Mouse (Mus musculus) MEL (cell line): ENCODE results near the gene Sgf29. TPM values are rescaled to one million over a fixed set of nuclear protein-coding genes. Genes with fewer than 3 reads are reported as not detected.

Source experiments
- DNase-seq: peaks from one replicate; pipeline ENCODE4 v3.0.0; 2011; ENCODE audit warnings: low read depth, low spot score
- H3K27ac ChIP-seq: 2 replicates; pipeline ENCODE4 v1.5.1; 2012; ENCODE audit warnings: low read depth, mild to moderate bottlenecking, control low read depth, low read length, moderate library complexity; ENCODE audit not compliant: control insufficient read depth
- H3K27me3 ChIP-seq, 2 experiments: fragments of 150-350 bp in 1 of 2; sonication (generic) in 1 of 2; 2 replicates each; pipeline ENCODE4 v1.6.1; 2012; ENCODE audit warnings: low read length in 2 of 2, mild to moderate bottlenecking in 2 of 2, improper control_type of control experiment in 1 of 2, moderate library complexity in 1 of 2; ENCODE audit not compliant: insufficient read depth in 2 of 2, control insufficient read depth in 1 of 2
- H3K36me3 ChIP-seq, 2 experiments: 2 replicates each; pipeline ENCODE4 v1.6.1; 2012 to 2014; ENCODE audit warnings: low read length in 2 of 2, improper control_type of control experiment in 1 of 2, inconsistent platforms in 1 of 2, mild to moderate bottlenecking in 1 of 2; ENCODE audit not compliant: insufficient read depth in 2 of 2, control insufficient read depth in 1 of 2
- H3K4me1 ChIP-seq, 2 experiments: fragments of 150-350 bp in 1 of 2; sonication (generic) in 1 of 2; 2 replicates each; pipeline ENCODE4 v1.6.1; 2012; ENCODE audit warnings: low read length in 2 of 2, improper control_type of control experiment in 1 of 2, mild to moderate bottlenecking in 1 of 2; ENCODE audit not compliant: insufficient read depth in 2 of 2, control insufficient read depth in 1 of 2
- H3K4me3 ChIP-seq, 2 experiments: fragments of 150-350 bp in 1 of 2; sonication (generic) in 1 of 2; 2 replicates each; pipeline ENCODE4 v1.5.1; 2012; ENCODE audit warnings: low read depth in 2 of 2, low read length in 2 of 2, mild to moderate bottlenecking in 2 of 2, moderate library complexity in 2 of 2, control low read depth in 1 of 2, improper control_type of control experiment in 1 of 2; ENCODE audit not compliant: control insufficient read depth in 1 of 2, insufficient read depth in 1 of 2
- H3K79me2 ChIP-seq: 2 replicates; pipeline ENCODE4 v1.6.1; 2012; ENCODE audit warnings: mild to moderate bottlenecking, low read length, moderate library complexity; ENCODE audit not compliant: control insufficient read depth, poor library complexity, insufficient read depth
- H3K9ac ChIP-seq: 2 replicates; pipeline ENCODE4 v1.6.1; 2012; ENCODE audit warnings: low read depth, mild to moderate bottlenecking, control low read depth, low read length, moderate library complexity; ENCODE audit not compliant: control insufficient read depth, poor library complexity, severe bottlenecking
- H3K9me3 ChIP-seq: fragments of 150-350 bp; sonication (generic); replicated peaks from 2 replicates; pipeline ENCODE4 v1.6.1; 2012; ENCODE audit warnings: mild to moderate bottlenecking, low read length, improper control_type of control experiment, moderate library complexity; ENCODE audit not compliant: insufficient read depth
- BHLHE40 ChIP-seq: IDR thresholded peaks from 2 replicates; pipeline ENCODE4 v1.6.1; 2012; ENCODE audit warnings: low read depth, mild to moderate bottlenecking, inconsistent platforms, low read length, improper control_type of control experiment, borderline replicate concordance
- CHD1 ChIP-seq: IDR thresholded peaks from 2 replicates; pipeline ENCODE4 v1.6.1; 2012; ENCODE audit warnings: low read depth, mild to moderate bottlenecking, inconsistent platforms, low read length, improper control_type of control experiment
- CHD2 ChIP-seq: IDR thresholded peaks from 2 replicates; pipeline ENCODE4 v1.6.1; 2011; ENCODE audit warnings: low read length, improper control_type of control experiment
- E2F4 ChIP-seq: IDR thresholded peaks from 2 replicates; pipeline ENCODE4 v1.6.1; 2011; ENCODE audit warnings: low read depth, low read length, improper control_type of control experiment, borderline replicate concordance
- EP300 ChIP-seq, 2 experiments: IDR thresholded peaks; 2 replicates each; pipeline ENCODE4 v1.6.1; 2011; ENCODE audit warnings: improper control_type of control experiment in 2 of 2, low read length in 2 of 2, low read depth in 1 of 2, mild to moderate bottlenecking in 1 of 2
- ETS1 ChIP-seq: IDR thresholded peaks from 2 replicates; pipeline ENCODE4 v1.6.1; 2012; ENCODE audit warnings: low read depth, mild to moderate bottlenecking, inconsistent platforms, low read length, improper control_type of control experiment, moderate library complexity
- GABPA ChIP-seq: IDR thresholded peaks from 2 replicates; pipeline ENCODE4 v1.6.1; 2012; ENCODE audit warnings: low read depth, mild to moderate bottlenecking, inconsistent platforms, low read length, improper control_type of control experiment, moderate library complexity
- GATA1 ChIP-seq: IDR thresholded peaks from 2 replicates; pipeline ENCODE4 v1.6.1; 2011; ENCODE audit warnings: low read depth, low read length, improper control_type of control experiment
- HCFC1 ChIP-seq: IDR thresholded peaks from 2 replicates; pipeline ENCODE4 v1.6.1; 2012; ENCODE audit warnings: low read depth, mild to moderate bottlenecking, inconsistent platforms, low read length, improper control_type of control experiment, moderate library complexity
- JUND ChIP-seq: IDR thresholded peaks from 2 replicates; pipeline ENCODE4 v1.6.1; 2011; ENCODE audit warnings: low read depth, mild to moderate bottlenecking, improper control_type of control experiment, low read length
- KAT2A ChIP-seq: conservative IDR thresholded peaks from 2 replicates; pipeline ENCODE4 v1.6.1; 2012; ENCODE audit warnings: low read depth, low read length, improper control_type of control experiment, inconsistent platforms
- MAFK ChIP-seq: IDR thresholded peaks from 2 replicates; pipeline ENCODE4 v1.6.1; 2011; ENCODE audit warnings: low read depth, mild to moderate bottlenecking, low read length, improper control_type of control experiment, borderline replicate concordance
- MAX ChIP-seq: IDR thresholded peaks from 2 replicates; pipeline ENCODE4 v1.6.1; 2011; ENCODE audit warnings: low read length, improper control_type of control experiment
- MAZ ChIP-seq: IDR thresholded peaks from 2 replicates; pipeline ENCODE4 v1.6.1; 2012; ENCODE audit warnings: low read depth, mild to moderate bottlenecking, inconsistent platforms, low read length, improper control_type of control experiment
- MEF2A ChIP-seq: IDR thresholded peaks from 2 replicates; pipeline ENCODE4 v1.6.1; 2014; ENCODE audit warnings: low read depth, mild to moderate bottlenecking, inconsistent platforms, low read length, improper control_type of control experiment; ENCODE audit not compliant: poor library complexity, insufficient replicate concordance, severe bottlenecking; ENCODE audit errors: extremely low read depth
- MXI1 ChIP-seq: IDR thresholded peaks from 2 replicates; pipeline ENCODE4 v1.6.1; 2011; ENCODE audit warnings: mild to moderate bottlenecking, low read depth, low read length, improper control_type of control experiment
- MYB ChIP-seq: IDR thresholded peaks from 2 replicates; pipeline ENCODE4 v1.6.1; 2011; ENCODE audit warnings: mild to moderate bottlenecking, low read depth, low read length, improper control_type of control experiment
- MYC ChIP-seq: IDR thresholded peaks from 2 replicates; pipeline ENCODE4 v1.6.1; 2011; ENCODE audit warnings: low read depth, mild to moderate bottlenecking, low read length, improper control_type of control experiment, moderate library complexity
- NELFE ChIP-seq: IDR thresholded peaks from 2 replicates; pipeline ENCODE4 v1.6.1; 2011; ENCODE audit warnings: low read depth, low read length, improper control_type of control experiment
- POLR2A ChIP-seq, 2 experiments: IDR thresholded peaks; 2 replicates each; pipeline ENCODE4 v1.6.1; 2011 to 2012; ENCODE audit warnings: low read length in 2 of 2, mild to moderate bottlenecking in 2 of 2, control low read depth in 1 of 2, improper control_type of control experiment in 1 of 2, low read depth in 1 of 2, moderate library complexity in 1 of 2; ENCODE audit not compliant: control insufficient read depth in 1 of 2, insufficient read depth in 1 of 2, poor library complexity in 1 of 2
- POLR2AphosphoS2 ChIP-seq: IDR thresholded peaks from 2 replicates; pipeline ENCODE4 v1.6.1; 2011; ENCODE audit warnings: low read length, improper control_type of control experiment
- POLR2AphosphoS5 ChIP-seq: IDR thresholded peaks from 2 replicates; pipeline ENCODE4 v1.6.1; 2012; ENCODE audit warnings: low read depth, borderline replicate concordance, mild to moderate bottlenecking, inconsistent platforms, low read length, moderate library complexity, mixed read lengths
- RAD21 ChIP-seq: IDR thresholded peaks from 2 replicates; pipeline ENCODE4 v1.6.1; 2011; ENCODE audit warnings: mild to moderate bottlenecking, low read depth, low read length, improper control_type of control experiment
- RCOR1 ChIP-seq: IDR thresholded peaks from 2 replicates; pipeline ENCODE4 v1.6.1; 2012; ENCODE audit warnings: low read depth, mild to moderate bottlenecking, inconsistent platforms, low read length, improper control_type of control experiment
- SMC3 ChIP-seq: IDR thresholded peaks from 2 replicates; pipeline ENCODE4 v1.6.1; 2011; ENCODE audit warnings: low read depth, low read length, improper control_type of control experiment
- TAL1 ChIP-seq: IDR thresholded peaks from 2 replicates; pipeline ENCODE4 v1.6.1; 2012; ENCODE audit warnings: mild to moderate bottlenecking, inconsistent platforms, low read length, moderate library complexity, mixed read lengths
- TBP ChIP-seq: IDR thresholded peaks from 2 replicates; pipeline ENCODE4 v1.8.0; 2011; ENCODE audit warnings: low read depth, low read length, improper control_type of control experiment
- UBTF ChIP-seq: IDR thresholded peaks from 2 replicates; pipeline ENCODE4 v1.6.1; 2012; ENCODE audit warnings: low read depth, mild to moderate bottlenecking, inconsistent platforms, low read length, improper control_type of control experiment, moderate library complexity, borderline replicate concordance; ENCODE audit not compliant: insufficient read depth
- USF1 ChIP-seq: IDR thresholded peaks from 2 replicates; pipeline ENCODE4 v1.6.1; 2014; ENCODE audit warnings: low read depth, mild to moderate bottlenecking, inconsistent platforms, low read length, improper control_type of control experiment, moderate library complexity
- ZC3H11A ChIP-seq: IDR thresholded peaks from 2 replicates; pipeline ENCODE4 v1.6.1; 2012; ENCODE audit warnings: low read depth, mild to moderate bottlenecking, inconsistent platforms, low read length, improper control_type of control experiment
- ZKSCAN1 ChIP-seq: IDR thresholded peaks from 2 replicates; pipeline ENCODE4 v1.6.1; 2012; ENCODE audit warnings: low read depth, mild to moderate bottlenecking, inconsistent platforms, low read length, improper control_type of control experiment, moderate library complexity
- ZMIZ1 ChIP-seq: IDR thresholded peaks from 2 replicates; pipeline ENCODE4 v1.6.1; 2012; ENCODE audit warnings: low read depth, mild to moderate bottlenecking, inconsistent platforms, low read length, improper control_type of control experiment, moderate library complexity
- ZNF384 ChIP-seq: IDR thresholded peaks from 2 replicates; pipeline ENCODE4 v1.6.1; 2012; ENCODE audit warnings: low read depth, mild to moderate bottlenecking, inconsistent platforms, low read length, improper control_type of control experiment
- polyA plus RNA-seq, 2 experiments: library from polyadenylated mRNA; stranded (reverse) in 1 of 2; unstranded in 1 of 2; fragments of >175 nt in 1 of 2; fragments of >200 nt in 1 of 2; gene quantifications; 2 replicates each; pipeline versions ENCODE4 v1.2.1 to v1.2.4; 2012; ENCODE audit warnings: low replicate concordance in 2 of 2, low read depth in 1 of 2; ENCODE audit not compliant: insufficient read length in 2 of 2, insufficient read depth in 1 of 2, missing spikeins in 1 of 2
- total RNA-seq: library from RNA; depleted of rRNA; stranded (reverse); fragments of 300-350 nt; gene quantifications from 2 replicates; pipeline ENCODE4 v1.2.3, GENCODE M21; 2012

Gene Sgf29
- total and polyA plus RNA-seq, 3 experiments, result 81.7 to 117 TPM; not detected in 1

DNA sequence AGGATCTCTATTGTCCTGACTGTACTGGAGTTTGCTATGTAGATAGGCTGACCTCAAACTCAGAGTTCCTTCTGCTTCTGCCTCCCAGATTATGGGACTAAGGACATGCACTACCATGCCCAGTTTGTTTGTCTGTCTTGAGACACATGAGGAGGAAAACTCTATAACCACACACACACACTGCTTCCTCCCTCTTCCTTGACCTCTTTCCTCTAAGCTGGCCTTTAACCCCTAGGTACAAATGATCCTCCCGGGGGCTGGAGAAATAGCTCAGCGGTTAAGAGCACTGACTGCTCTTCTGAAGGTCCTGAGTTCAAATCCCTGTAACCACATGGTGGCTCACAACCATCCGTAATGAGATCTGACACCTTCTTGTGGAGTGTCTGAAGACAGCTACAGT lies 4.8 kb upstream of the Sgf29 start:
- Histone ChIP-seq H3K4me3 (no peak overlapping the region), H3K27me3 (no peaks in the 10 kb centered on the region), H3K36me3 (peaks cover 0 to 10% of the 10 kb centered on the region in 2 experiments; a peak in 2 of 4 replicates), H3K79me2 (peaks cover 1% of the 10 kb centered on the region; the same call in 1 of the 2 replicates), H3K4me1 (peaks cover 0 to 16% of the 10 kb centered on the region in 2 experiments; a peak in 3 of 4 replicates), H3K9me3 (no peaks in the 10 kb centered on the region), H3K27ac (no peak overlapping the region), H3K9ac (no peak overlapping the region)
- TF ChIP-seq POLR2AphosphoS2 (no peak), CHD2 (no peak), TBP (peak; percentile 88)
- no peak for DNase-seq

DNA sequence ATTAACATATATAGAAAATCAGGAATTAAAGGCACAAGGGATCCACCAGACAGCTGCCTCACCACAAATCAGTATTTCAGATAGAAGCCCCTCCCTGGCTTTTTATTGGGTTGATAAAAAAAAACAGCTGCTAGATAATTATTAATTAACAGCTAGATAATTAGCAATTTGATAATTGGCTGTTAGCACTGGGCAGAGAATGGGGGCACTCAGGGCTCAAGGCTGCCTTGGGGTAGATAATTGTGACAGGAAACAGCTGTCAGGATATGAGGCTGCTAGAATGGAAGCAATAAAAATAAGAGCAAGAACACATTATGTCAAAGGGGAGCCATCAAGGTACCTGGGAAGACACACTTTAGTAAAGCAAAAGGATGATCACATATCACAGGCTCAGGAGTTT lies 4.2 kb upstream of the Sgf29 start:
- Histone ChIP-seq H3K27ac (no peak overlapping the region), H3K4me3 (no peak overlapping the region), H3K9ac (no peak overlapping the region), H3K4me1 (peaks cover 2 to 18% of the 10 kb centered on the region in 2 experiments), H3K36me3 (peaks cover 0 to 12% of the 10 kb centered on the region in 2 experiments; a peak in 2 of 4 replicates), H3K27me3 (no peaks in the 10 kb centered on the region), H3K9me3 (no peaks in the 10 kb centered on the region), H3K79me2 (peaks cover 3% of the 10 kb centered on the region)
- no peak for DNase-seq
- no peak for TF ChIP-seq ZKSCAN1
- no peak for TF ChIP-seq HCFC1
- no peak for TF ChIP-seq E2F4
- TF ChIP-seq UBTF, result no peak
- no peak for TF ChIP-seq MAFK
- peak; percentile 63 for TF ChIP-seq RCOR1
- TF ChIP-seq GATA1, result peak; percentile 58; the same call in 1 of the 2 replicates
- no peak for TF ChIP-seq POLR2AphosphoS5
- TF ChIP-seq RAD21, result no peak
- TF ChIP-seq MYC, result no peak
- no peak for TF ChIP-seq KAT2A
- TF ChIP-seq TBP, result no peak
- peak; percentile 54 for TF ChIP-seq TAL1
- no peak for TF ChIP-seq SMC3
- peak; percentile 34 to 61; a peak in 3 of 4 replicates for TF ChIP-seq EP300 (IDR thresholded peaks at IDR 0.05; ENCODE audit: low read depth in 1 of 2, low read length in 2 of 2)
- no peak for TF ChIP-seq MYB
- TF ChIP-seq POLR2AphosphoS2, result no peak
- TF ChIP-seq USF1, result no peak
- 0 out of 2 replicates have a peak, but pooled peaks have one; percentile 25 for TF ChIP-seq MXI1
- TF ChIP-seq CHD2, result no peak
- TF ChIP-seq MAX, result no peak
- no peak for TF ChIP-seq GABPA
- TF ChIP-seq POLR2A (IDR thresholded peaks at IDR 0.05; ENCODE audit: control insufficient read depth in 1 of 2, insufficient read depth in 1 of 2, low read depth in 1 of 2, low read length in 2 of 2, poor library complexity in 1 of 2), result no peak
- TF ChIP-seq CHD1, result no peak
- TF ChIP-seq ETS1, result peak; percentile 85
- TF ChIP-seq NELFE, result no peak
- TF ChIP-seq ZC3H11A, result no peak
- no peak for TF ChIP-seq MAZ
- TF ChIP-seq ZNF384, result 0 out of 2 replicates have a peak, but pooled peaks have one; percentile 17
- TF ChIP-seq ZMIZ1, result no peak
- TF ChIP-seq MEF2A, result no peak
- no peak for TF ChIP-seq BHLHE40
- no peak for TF ChIP-seq JUND
